Mouse (Mus musculus): ENCODE measurements around the gene Lrrc61.

Gene Lrrc61

DNA sequence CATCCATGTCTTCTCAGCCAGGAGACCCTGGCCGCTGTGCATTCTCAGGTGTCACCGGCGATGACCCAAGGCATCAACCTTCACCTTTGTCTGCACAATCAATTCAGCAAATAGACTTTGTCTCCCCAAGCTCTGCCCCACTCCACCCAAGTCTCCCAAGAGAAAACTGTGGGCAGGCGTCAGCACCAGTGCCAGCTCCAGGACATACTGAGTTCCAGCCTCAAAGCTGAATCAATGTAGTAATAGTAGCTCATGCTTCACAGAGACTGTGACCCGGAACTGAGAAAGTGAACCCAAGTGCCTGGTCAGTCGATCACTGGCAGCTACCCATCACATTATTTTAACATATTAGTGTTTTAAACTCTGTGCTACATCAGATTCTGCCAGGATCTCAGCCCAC, 6.3 kb upstream of the Lrrc61 start:
- no peak for DNase-seq

- no peak for DNase-seq
These were observed 1.7 kb upstream of the Lrrc61 start for GRCm38 (mm10) chr6:48552918-48553317.

DNA sequence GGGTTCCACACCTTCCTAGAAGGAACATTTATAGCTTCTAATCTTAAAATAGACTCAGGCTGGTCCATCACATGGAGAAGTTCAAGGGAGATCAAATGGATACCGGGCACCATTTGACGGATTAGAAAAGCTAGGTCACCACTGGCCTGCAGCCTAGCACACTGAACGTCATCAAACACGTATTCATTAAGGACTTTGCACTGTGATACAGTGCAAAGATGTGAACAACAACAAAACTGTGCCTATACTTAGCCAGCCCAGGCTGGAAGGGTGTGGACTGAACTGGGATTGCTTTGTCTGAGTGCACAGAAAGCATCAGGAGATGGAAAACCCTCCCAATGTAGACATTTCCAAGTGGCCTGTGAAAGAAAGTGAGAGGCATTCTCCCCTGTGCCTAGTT, 777 bp upstream of the Lrrc61 start:
- no peak for DNase-seq

GRCm38 (mm10) chr6:48555104-48555890, 701 bp downstream of the Lrrc61 start:
- peak; percentile 60 for DNase-seq

DNA sequence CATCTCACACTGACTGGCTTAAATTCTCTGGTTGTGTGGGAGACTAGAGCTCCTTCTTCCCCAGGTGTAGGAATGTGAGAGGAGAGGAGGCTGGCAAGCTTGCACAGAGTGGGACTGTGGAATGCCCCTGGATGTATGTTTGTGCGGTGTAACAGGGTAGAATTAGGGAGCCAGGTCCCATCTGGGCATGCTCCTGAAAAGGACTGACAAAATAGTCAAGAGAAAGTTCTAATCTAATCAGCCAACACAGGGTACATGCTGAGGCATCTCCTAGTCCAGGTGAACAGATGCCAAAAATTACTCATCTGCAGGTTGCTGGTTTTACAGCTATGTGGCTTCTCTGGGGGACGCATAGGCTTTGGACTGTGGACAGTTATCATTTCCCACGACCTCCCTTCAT, 1.4 kb downstream of the Lrrc61 start:
- DNase-seq, result no peak

DNA sequence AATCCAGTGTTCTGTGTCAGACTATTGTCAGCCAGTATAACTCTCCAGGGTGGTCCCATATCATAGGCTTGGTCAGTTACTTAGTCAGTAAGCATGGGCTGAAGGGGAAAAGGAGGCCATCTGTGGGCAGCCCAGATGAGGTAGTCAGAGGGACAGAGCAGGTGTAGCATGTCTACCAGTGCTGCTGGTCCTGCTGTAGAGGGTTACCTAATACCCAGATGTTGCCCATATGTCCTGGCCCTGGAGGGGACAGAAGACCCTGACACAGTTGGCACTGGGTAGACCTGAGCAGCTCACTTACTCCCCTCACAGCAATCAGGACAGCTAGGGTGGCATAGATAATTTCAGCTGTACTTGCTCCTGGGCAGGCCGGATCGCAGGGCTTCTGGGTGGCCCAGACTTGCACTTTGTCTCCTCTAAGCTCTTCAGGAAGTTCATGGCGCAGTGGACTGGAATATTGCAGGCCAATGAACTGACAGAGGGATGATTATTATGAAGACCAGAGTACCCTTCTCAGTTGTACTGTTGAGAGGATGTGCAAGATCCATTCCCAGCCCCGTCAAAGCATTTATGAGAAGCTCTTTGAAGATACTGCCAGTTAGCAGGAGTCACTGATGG, 11.2 kb downstream of the Lrrc61 start:
- no peak for DNase-seq

DNA sequence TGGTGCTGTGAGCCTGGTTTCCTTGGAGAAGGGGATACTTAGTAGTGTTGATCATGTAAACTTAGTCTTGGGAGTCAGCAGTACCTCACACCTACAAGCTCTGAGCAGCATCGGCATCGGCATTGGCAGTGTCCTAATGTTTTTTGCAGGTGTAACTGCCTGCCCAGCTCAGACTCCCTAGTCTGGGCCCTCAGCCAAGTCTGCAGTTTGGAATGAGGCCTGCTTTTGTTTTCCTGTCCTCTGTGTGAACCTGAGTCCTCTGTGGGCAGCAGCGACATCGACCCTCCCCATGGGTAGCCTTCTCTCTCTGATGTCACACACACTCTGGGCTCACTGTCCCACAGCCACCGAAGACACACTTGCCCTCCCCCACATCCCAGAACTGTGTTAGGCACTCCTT, 11.7 kb downstream of the Lrrc61 start:
- peak; percentile 43 for DNase-seq

DNA sequence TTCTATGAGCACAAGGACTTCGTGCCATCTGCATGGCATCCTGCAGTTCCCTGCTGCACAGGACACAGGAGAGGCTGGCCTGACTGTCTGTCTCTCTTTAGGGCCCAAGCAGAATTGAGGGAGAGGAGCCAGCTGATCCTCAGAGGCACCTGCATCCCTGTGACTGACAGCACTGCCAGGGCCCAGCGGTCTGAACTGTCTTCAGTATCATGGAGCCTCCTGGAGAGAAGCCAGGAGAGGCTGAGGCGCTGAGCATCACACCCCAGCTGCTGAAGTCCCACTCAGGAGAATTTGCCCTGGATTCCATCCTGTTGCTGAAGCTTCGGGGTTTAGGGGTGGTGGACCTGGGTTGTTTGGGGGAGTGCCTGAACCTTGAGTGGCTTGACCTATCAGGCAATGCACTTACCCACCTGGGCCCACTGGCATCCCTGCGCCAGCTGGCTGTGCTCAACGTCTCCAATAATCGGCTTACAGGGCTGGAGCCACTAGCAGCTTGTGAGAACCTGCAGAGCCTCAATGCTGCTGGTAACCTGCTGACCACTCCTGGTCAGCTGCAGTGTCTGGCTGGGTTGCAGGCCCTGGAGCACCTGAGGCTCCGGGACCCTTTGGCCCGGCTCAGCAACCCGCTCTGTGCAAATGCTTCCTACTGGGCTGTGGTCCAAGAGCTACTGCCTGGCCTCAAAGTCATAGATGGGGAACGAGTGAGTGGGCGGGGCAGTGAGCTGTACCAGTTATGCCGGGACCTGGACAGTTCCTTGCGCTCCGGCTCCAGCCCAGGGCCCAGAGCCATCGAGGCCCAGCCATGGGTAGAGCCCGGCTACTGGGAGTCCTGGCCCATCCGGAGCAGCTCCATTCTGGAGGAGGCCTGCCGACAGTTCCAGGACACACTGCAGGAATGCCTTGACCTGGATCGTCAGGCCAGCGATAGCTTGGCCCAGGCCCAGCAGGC, 13.7 kb downstream of the Lrrc61 start:
- peak; percentile 56 for DNase-seq

GRCm38 (mm10) chr6:48569065-48569807, 14.6 kb downstream of the Lrrc61 start:
- DNase-seq, result no peak

DNA sequence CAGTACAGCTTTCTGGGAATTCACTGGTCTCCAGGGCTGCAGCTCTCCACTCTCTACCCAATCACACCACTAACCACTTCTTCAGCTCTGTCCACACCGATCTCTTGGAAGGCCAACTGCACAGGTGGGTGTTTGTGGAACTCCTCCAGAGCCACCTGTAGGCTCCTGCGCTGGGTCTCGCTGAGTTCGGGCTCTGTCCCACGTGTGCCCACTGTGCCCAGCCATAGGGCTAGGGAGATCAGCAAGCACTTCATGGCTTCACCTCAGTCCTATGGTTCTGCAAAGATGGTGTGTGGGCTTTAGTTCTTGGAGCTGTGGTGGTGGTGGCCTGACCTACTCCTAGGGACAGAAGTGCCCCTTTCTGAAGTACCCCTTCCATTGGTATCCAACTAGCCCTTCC, 17.4 kb downstream of the Lrrc61 start:
- no peak for DNase-seq

DNA sequence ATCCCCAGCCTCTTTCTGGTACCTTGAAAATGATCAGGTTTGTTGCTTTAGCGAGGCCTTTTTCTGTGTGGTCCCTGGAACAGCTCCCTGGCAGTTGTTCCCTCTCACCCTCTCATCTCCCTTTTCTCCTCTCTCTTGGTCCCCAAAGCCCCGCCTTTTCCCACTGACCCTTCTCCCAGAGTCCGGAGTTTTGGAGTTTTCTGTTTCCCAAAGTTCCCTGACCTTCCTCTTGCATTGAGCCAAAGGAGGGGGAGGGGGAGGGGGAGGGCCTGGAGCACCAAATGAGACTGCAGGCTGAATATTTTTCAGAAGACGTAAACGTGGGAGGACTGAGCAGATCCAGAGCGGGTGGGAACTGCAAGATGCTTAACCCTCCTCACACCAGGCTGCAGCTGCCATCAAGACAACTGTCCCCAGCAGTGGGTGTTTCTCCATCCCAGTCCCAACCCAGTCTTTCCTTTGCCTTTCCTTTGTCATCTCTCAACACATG, 18.0 kb downstream of the Lrrc61 start, which contains the start of gene Rarres2:
TSS of gene Rarres2 (minus strand) at position 218 of the 490 bp plus-strand sequence.
- no peak for DNase-seq

DNA sequence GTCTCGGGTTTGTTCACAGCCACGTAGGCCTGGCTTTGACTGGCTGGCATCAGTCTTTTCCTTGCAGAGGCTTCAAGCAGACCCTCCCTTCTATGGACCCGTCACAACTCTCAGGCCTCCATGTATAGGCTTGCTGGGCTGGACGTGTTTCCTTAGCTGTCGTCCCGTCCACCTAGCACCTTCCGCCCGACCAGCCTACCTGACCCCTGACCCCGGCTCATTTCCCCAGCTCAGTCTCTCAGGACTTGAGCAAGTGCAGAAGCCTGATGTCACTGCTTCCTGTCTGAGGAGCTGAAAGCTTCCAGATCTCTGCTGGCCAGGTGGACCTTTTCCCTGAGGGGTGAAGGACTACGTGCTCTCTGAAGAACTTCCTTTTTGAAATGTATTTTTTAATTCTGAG, 18.7 kb downstream of the Lrrc61 start:
- no peak for DNase-seq

- no peak for DNase-seq
These were observed 19.4 kb downstream of the Lrrc61 start for GRCm38 (mm10) chr6:48573981-48574380.

DNA sequence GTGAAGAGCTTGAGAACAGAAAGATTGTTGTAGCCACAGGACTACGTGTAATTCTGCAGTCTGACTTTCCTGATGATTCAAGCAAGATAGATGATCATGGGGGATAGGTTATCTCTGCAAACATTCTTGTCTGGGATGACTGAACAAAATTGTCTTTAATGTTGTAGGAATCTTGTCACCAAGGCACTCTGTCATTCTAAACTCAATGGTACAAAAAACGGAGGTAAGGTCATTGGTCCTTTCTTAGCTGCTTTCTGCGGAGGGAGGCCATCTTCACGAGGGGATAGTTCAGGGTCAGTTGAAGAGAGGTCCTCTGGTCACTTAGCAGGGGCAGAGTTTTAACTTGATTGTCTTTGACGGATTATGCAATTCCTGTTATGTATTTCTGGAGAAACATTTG, 24.1 kb downstream of the Lrrc61 start:
- DNase-seq, result no peak

DNA sequence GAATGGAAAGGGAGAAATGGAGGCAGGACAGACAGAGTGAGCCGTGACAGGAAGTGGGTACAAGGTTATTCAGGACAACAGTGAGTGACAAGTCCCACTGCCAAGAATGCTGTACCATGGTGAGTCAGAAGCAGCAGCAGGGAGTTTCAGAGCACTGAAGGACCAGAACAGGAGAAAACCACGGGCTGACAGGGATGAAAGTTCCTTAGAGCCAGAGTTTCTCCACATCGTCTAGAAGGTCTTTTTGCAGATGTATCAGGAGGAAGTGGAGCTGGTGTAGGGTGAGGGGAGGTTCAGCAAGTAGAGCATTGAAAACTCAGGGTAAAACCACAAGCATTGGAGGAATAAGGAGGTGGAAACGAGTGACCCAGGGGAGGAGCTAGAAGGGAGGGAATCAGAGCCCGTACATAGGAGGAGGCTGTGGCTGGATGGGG, 24.6 kb downstream of the Lrrc61 start:
- DNase-seq, result no peak

DNA sequence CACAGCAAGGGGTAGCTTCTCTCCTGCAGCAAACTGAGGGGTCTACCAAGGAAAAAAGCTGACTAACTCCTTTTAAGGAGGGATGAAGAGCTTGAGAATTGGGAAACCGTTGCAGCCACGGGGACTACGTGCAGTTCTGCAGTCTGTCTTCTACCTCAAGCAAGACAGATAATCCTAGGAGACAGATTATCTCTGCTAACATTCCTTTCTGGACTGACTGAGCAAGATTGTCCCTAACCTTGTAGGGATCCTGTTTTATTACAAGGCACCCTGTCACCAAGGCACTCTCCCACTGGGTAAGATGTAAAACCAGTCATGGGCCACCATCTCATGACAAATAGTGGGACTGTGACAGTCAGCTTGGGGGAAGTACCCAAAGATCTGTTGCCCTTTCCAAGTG, 26.7 kb downstream of the Lrrc61 start:
- no peak for DNase-seq

- no peak for DNase-seq
These were observed 27.4 kb downstream of the Lrrc61 start for GRCm38 (mm10) chr6:48582037-48582436.

- DNase-seq, result no peak
These were observed 34.7 kb downstream of the Lrrc61 start, which contains the start of gene Gm45021 for GRCm38 (mm10) chr6:48589194-48589750. Gene Gm45021 (plus strand): TSS chr6:48589610.

DNA sequence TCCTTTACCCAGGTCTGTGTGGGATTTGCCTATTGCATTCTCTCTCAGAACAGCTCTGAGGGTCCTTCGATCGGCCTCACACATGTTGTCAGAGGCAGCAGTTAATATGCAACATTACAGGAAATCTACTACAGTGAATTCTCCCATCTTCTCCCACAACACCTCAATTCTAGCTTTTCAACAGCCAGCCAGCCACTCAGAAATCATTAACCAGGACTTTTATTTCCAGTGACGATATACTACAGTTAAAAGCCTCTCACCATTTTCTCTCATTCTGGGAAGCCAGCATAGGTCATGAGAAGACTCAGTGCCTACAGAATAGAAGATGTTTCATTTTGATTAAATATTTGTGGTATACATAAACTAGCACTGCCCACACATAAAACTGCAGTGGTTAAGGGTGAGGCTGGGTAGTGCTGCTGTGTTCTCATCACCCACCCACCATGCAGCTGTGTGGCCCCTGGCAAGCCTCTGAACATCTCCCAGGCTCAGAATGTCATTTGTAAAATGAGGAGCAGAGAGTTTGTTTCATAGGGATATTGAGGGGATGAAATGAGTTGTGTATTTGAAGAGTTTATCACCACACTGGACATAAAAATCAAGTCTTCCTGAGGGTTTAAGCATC, 36.7 kb downstream of the Lrrc61 start:
- DNase-seq, result no peak

DNA sequence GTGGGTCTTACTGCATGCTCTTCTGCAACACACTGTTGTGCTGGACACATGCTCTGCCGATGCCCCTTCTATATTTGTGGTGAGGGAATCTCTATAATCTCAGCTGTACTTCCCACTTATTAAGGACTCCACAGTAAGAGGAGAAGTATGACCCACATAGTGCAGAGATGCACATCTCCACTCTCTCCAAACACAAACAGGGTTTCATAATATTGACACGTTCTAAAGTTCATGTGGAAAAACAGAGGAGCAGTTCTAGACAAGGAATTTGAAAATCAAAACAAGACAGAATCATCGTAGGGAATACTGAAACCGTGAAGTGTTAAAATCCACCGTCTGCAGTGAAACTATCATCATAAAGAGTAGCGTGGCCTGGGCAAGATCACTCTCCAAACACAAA, 37.3 kb downstream of the Lrrc61 start:
- DNase-seq, result no peak

Measured in cerebellum, adult 11 months (tissue).